Mouse (Mus musculus): ENCODE data around the gene Frmpd3. TPM values are rescaled to one million over a fixed set of nuclear protein-coding genes. Genes with fewer than 3 reads are reported as not detected.

Gene Frmpd3
- total and polyA plus RNA-seq, 2 experiments from 2014 or later: 1.9 to 6.6 TPM

- Histone ChIP-seq H3K27ac (ENCODE audit: low read depth, low read length) (no peak overlapping the region), H3K27me3 (ENCODE audit: insufficient read depth, low read length) (no peaks in the 10 kb centered on the region), H3K36me3 (ENCODE audit: insufficient read depth) (no peaks in the 10 kb centered on the region), H3K4me3 (ENCODE audit: low read depth, low read length) (no peak overlapping the region), H3K4me2 (ENCODE audit: low read depth) (no peak overlapping the region), H3K9me3 (ENCODE audit: low read length) (no peaks in the 10 kb centered on the region), H3K9ac (no peak overlapping the region), H3K4me1 (ENCODE audit: insufficient read depth) (no peaks in the 10 kb centered on the region)
- ATAC-seq: no peak
- WGBS: 83% methylated on average over 8 of the region's 8 CpGs
- no peak for TF ChIP-seq CTCF (IDR thresholded peaks at IDR 0.05; ENCODE audit: low read depth)
- DNase-seq: no peak
Observed at GRCm38 (mm10) chrX:140428252-140428651, 86.2 kb downstream of the Frmpd3 start.

- no peak overlapping the region for H3K4me3 ChIP-seq (ENCODE audit: low read depth, low read length)
- no peak overlapping the region for H3K4me2 ChIP-seq (ENCODE audit: low read depth)
- no peak overlapping the region for H3K9ac ChIP-seq
- no peak for TF ChIP-seq CTCF (IDR thresholded peaks at IDR 0.05; ENCODE audit: low read depth)
- H3K27me3 ChIP-seq (ENCODE audit: insufficient read depth, low read length): no peaks in the 10 kb centered on the region
- DNase-seq: no peak
- no peak for ATAC-seq
- H3K4me1 ChIP-seq (ENCODE audit: insufficient read depth): no peaks in the 10 kb centered on the region
- no peak overlapping the region for H3K27ac ChIP-seq (ENCODE audit: low read depth, low read length)
- no peaks in the 10 kb centered on the region for H3K9me3 ChIP-seq (ENCODE audit: low read length)
- WGBS: 62% methylated on average over 5 of the region's 5 CpGs
- H3K36me3 ChIP-seq (ENCODE audit: insufficient read depth): no peaks in the 10 kb centered on the region
Observed at GRCm38 (mm10) chrX:140429985-140430384, 87.9 kb downstream of the Frmpd3 start.

GRCm38 (mm10) chrX:140430506-140430905 lies 88.4 kb downstream of the Frmpd3 start:
- Histone ChIP-seq H3K9ac (no peak overlapping the region), H3K4me2 (ENCODE audit: low read depth) (no peak overlapping the region), H3K36me3 (ENCODE audit: insufficient read depth) (no peaks in the 10 kb centered on the region), H3K27ac (ENCODE audit: low read depth, low read length) (no peak overlapping the region), H3K4me3 (ENCODE audit: low read depth, low read length) (no peak overlapping the region), H3K4me1 (ENCODE audit: insufficient read depth) (no peaks in the 10 kb centered on the region), H3K27me3 (ENCODE audit: insufficient read depth, low read length) (no peaks in the 10 kb centered on the region), H3K9me3 (ENCODE audit: low read length) (no peaks in the 10 kb centered on the region)
- ATAC-seq (no peak), DNase-seq (no peak)
- WGBS: 87% methylated on average over 12 of the region's 12 CpGs
- no peak for TF ChIP-seq CTCF (IDR thresholded peaks at IDR 0.05; ENCODE audit: low read depth)

- no peak overlapping the region for H3K27ac ChIP-seq (ENCODE audit: low read depth, low read length)
- H3K4me3 ChIP-seq (ENCODE audit: low read depth, low read length): no peak overlapping the region
- H3K27me3 ChIP-seq (ENCODE audit: insufficient read depth, low read length): no peaks in the 10 kb centered on the region
- H3K4me2 ChIP-seq (ENCODE audit: low read depth): no peak overlapping the region
- H3K4me1 ChIP-seq (ENCODE audit: insufficient read depth): no peaks in the 10 kb centered on the region
- DNase-seq (no peak), ATAC-seq (no peak)
- no peak for TF ChIP-seq CTCF (IDR thresholded peaks at IDR 0.05; ENCODE audit: low read depth)
- H3K9ac ChIP-seq: no peak overlapping the region
- no peaks in the 10 kb centered on the region for H3K36me3 ChIP-seq (ENCODE audit: insufficient read depth)
- no peaks in the 10 kb centered on the region for H3K9me3 ChIP-seq (ENCODE audit: low read length)
- 87% methylated on average over 15 of the region's 15 CpGs for WGBS
Observed at GRCm38 (mm10) chrX:140431981-140432380, 89.9 kb downstream of the Frmpd3 start.

DNA sequence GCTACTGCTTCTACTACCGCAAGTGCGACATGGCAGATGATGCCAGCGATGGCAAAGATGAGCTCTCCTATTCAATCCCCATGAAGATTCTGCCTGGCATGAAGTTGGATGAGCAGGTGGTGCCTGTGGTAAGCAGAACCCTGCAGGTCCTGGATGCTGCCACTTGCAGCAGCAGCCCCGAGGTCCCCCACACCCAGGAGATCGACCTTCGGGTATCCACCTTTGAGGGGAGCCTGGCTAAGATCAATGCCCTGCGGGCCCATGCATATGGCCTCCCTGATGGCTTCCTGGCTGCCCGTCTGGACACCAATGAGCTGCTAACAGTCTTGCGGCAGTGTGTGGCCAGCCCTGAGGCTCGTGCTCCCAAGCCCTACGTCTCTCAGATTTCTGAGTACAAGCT lies 90.7 kb downstream of the Frmpd3 start:
- Histone ChIP-seq H3K9ac (no peak overlapping the region), H3K4me2 (ENCODE audit: low read depth) (no peak overlapping the region), H3K36me3 (ENCODE audit: insufficient read depth) (no peaks in the 10 kb centered on the region), H3K9me3 (ENCODE audit: low read length) (no peaks in the 10 kb centered on the region), H3K27me3 (ENCODE audit: insufficient read depth, low read length) (no peaks in the 10 kb centered on the region), H3K27ac (ENCODE audit: low read depth, low read length) (no peak overlapping the region), H3K4me3 (ENCODE audit: low read depth, low read length) (no peak overlapping the region), H3K4me1 (ENCODE audit: insufficient read depth) (no peaks in the 10 kb centered on the region)
- ATAC-seq (no peak), DNase-seq (no peak)
- TF ChIP-seq CTCF (IDR thresholded peaks at IDR 0.05; ENCODE audit: low read depth): no peak
- WGBS: 89% methylated on average over 11 of the region's 11 CpGs

DNA sequence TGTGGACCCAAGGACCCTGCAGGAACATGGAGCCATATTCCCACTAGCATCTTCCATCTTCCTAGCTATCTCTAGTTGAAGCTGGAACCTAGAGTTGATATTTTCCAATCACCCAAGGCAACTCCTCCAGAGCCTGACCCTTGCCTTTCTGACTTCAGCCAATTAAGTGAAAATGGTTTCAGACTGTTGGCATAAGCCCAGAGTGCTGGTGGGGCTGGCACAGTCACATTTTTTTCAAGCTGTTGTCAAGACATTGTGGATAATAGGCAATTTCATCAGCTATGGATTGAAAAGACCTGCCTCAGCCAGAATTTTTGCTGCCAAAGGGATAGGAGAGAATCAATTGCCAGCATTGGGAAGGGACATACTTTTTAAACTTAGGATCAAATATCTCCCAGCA lies 95.8 kb downstream of the Frmpd3 start:
- TF ChIP-seq CTCF (IDR thresholded peaks at IDR 0.05; ENCODE audit: low read depth): no peak
- ATAC-seq: no peak
- no peak overlapping the region for H3K4me2 ChIP-seq (ENCODE audit: low read depth)
- H3K4me1 ChIP-seq (ENCODE audit: insufficient read depth): no peaks in the 10 kb centered on the region
- H3K4me3 ChIP-seq (ENCODE audit: low read depth, low read length): no peak overlapping the region
- no peaks in the 10 kb centered on the region for H3K36me3 ChIP-seq (ENCODE audit: insufficient read depth)
- H3K27ac ChIP-seq (ENCODE audit: low read depth, low read length): no peak overlapping the region
- H3K9me3 ChIP-seq (ENCODE audit: low read length): no peaks in the 10 kb centered on the region
- DNase-seq: no peak
- H3K9ac ChIP-seq: no peak overlapping the region
- H3K27me3 ChIP-seq (ENCODE audit: insufficient read depth, low read length): no peaks in the 10 kb centered on the region

GRCm38 (mm10) chrX:140445551-140445950 lies 103.5 kb downstream of the Frmpd3 start:
- Histone ChIP-seq H3K4me3 (ENCODE audit: low read depth, low read length) (no peak overlapping the region), H3K27ac (ENCODE audit: low read depth, low read length) (no peak overlapping the region), H3K9ac (no peak overlapping the region), H3K4me1 (ENCODE audit: insufficient read depth) (no peaks in the 10 kb centered on the region), H3K27me3 (ENCODE audit: insufficient read depth, low read length) (no peaks in the 10 kb centered on the region), H3K9me3 (ENCODE audit: low read length) (no peaks in the 10 kb centered on the region), H3K36me3 (ENCODE audit: insufficient read depth) (no peaks in the 10 kb centered on the region), H3K4me2 (ENCODE audit: low read depth) (no peak overlapping the region)
- WGBS: 75% methylated on average over 13 of the region's 13 CpGs
- ATAC-seq: no peak
- no peak for DNase-seq
- TF ChIP-seq CTCF (IDR thresholded peaks at IDR 0.05; ENCODE audit: low read depth): no peak

DNA sequence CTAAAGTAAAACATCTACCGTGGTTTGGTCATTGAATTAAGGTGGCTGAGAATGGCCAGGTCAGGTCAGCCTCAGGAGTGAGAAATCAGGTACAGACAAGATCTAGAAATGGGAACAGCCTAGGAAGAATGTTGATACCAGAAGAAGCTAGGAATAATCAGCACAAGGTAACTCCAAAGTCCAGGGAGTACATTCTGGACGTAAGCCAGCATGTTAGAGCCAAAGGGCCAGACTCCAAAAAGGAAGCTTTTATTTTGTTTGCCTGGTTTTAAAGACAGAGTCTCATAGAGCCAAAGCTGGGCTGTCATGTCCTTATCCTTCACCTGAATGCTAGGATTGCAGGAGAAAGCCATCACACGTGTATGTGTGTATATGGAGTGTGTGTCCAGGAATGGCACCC lies 108.0 kb downstream of the Frmpd3 start:
- no peaks in the 10 kb centered on the region for H3K27me3 ChIP-seq (ENCODE audit: insufficient read depth, low read length)

More for the DNA sequence above, 108.0 kb downstream of the Frmpd3 start:
- H3K36me3 ChIP-seq (ENCODE audit: insufficient read depth): no peaks in the 10 kb centered on the region
- H3K9me3 ChIP-seq (ENCODE audit: low read length): no peaks in the 10 kb centered on the region
- H3K4me3 ChIP-seq (ENCODE audit: low read depth, low read length): no peak overlapping the region
- 80% methylated on average over 3 of the region's 3 CpGs for WGBS
- H3K9ac ChIP-seq: no peak overlapping the region
- no peaks in the 10 kb centered on the region for H3K4me1 ChIP-seq (ENCODE audit: insufficient read depth)
- DNase-seq (no peak), ATAC-seq (no peak)
- H3K4me2 ChIP-seq (ENCODE audit: low read depth): no peak overlapping the region
- H3K27ac ChIP-seq (ENCODE audit: low read depth, low read length): no peak overlapping the region
- TF ChIP-seq CTCF (IDR thresholded peaks at IDR 0.05; ENCODE audit: low read depth): no peak

All from forebrain, postnatal 0 days (tissue).